Mouse (Mus musculus) heart, postnatal 4 days (tissue): ENCODE measurements around the gene Arpp21. TPM values are rescaled to one million over a fixed set of nuclear protein-coding genes. Genes with fewer than 3 reads are reported as not detected.
"Not testable (repeated sequence)": the region's sequence is repeated elsewhere in the genome, so short reads cannot be mapped to it uniquely, and the experiment has no call there.

ENCODE experiments used
- DNase-seq: peaks from one replicate; pipeline ENCODE4 v3.0.0; 2021
- total RNA-seq, 2 experiments: library from RNA; stranded (reverse); gene quantifications; 2 replicates each; pipeline ENCODE4 v1.2.3; 2021

The Arpp21 gene
- total RNA-seq, 2 experiments from 2014 or later, result 2.4 to 4.6 TPM

- DNase-seq, result no peak
Measured at GRCm38 (mm10) chr9:112100841-112101595, 134.7 kb downstream of the Arpp21 start.

GRCm38 (mm10) chr9:112098267-112098666 is 137.5 kb downstream of the Arpp21 start:
- no peak for DNase-seq

GRCm38 (mm10) chr9:112095708-112096107 is 140.0 kb downstream of the Arpp21 start:
- DNase-seq, result no peak

GRCm38 (mm10) chr9:112095198-112095597 is 140.5 kb downstream of the Arpp21 start:
- DNase-seq, result no peak

- no peak for DNase-seq
Measured at GRCm38 (mm10) chr9:112078903-112079302, 156.8 kb downstream of the Arpp21 start.

GRCm38 (mm10) chr9:112078453-112078852 is 157.3 kb downstream of the Arpp21 start:
- no peak for DNase-seq

GRCm38 (mm10) chr9:112075273-112075672 is 160.5 kb downstream of the Arpp21 start:
- no peak for DNase-seq

GRCm38 (mm10) chr9:112074872-112075271 is 160.9 kb downstream of the Arpp21 start:
- no peak for DNase-seq

GRCm38 (mm10) chr9:112071368-112071767 is 164.4 kb downstream of the Arpp21 start:
- DNase-seq, result peak; percentile 32

GRCm38 (mm10) chr9:112070961-112071360 is 164.8 kb downstream of the Arpp21 start:
- peak; percentile 17 for DNase-seq

GRCm38 (mm10) chr9:112068250-112068649 is 167.5 kb downstream of the Arpp21 start:
- no peak for DNase-seq

GRCm38 (mm10) chr9:112060696-112061425 is 174.9 kb downstream of the Arpp21 start:
- DNase-seq, result no peak

GRCm38 (mm10) chr9:112054807-112055381 is 180.8 kb downstream of the Arpp21 start:
- no peak for DNase-seq

- no peak for DNase-seq
Measured at GRCm38 (mm10) chr9:112047903-112048467, 187.8 kb downstream of the Arpp21 start.

GRCm38 (mm10) chr9:112040566-112040965 is 195.2 kb downstream of the Arpp21 start:
- no peak for DNase-seq

GRCm38 (mm10) chr9:112037732-112038131 is 198.0 kb downstream of the Arpp21 start:
- no peak for DNase-seq

- DNase-seq, result not testable (repeated sequence)
Measured at GRCm38 (mm10) chr9:112033840-112034239, 201.9 kb downstream of the Arpp21 start.

GRCm38 (mm10) chr9:112032169-112032568 is 203.6 kb downstream of the Arpp21 start:
- no peak for DNase-seq

GRCm38 (mm10) chr9:112023562-112024015 is 212.1 kb downstream of the Arpp21 start:
- DNase-seq, result peak; percentile 26

GRCm38 (mm10) chr9:112023111-112023510 is 212.6 kb downstream of the Arpp21 start:
- no peak for DNase-seq
